17 mouse cellular contexts compared by ENCODE assay signal in the genomic region with DNA sequence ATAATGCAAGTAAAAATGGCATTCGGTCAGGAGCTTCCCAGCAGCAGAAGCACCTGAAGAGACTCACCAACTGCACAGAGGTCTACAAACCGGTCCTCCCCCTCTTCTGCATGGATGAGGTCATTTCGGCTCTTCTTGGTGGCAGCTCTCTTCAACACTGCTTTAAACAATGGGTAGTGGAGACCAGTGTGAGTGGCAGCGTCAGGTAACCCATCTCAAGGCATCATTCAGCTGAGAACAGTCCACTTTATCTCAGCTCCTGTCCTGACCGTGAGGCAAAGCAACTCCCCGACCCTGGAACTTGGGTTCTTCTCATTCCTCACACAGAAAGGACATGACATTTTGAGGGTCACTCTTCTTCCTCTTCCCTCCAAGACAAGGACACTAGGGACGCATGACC. TPM values are rescaled to one million over a fixed set of nuclear protein-coding genes. Genes with fewer than 3 reads are reported as not detected.
"Had no signal": no experiment of that assay in that cellular context is flagged by ENCODE, and none has a peak within 500 bp of the region (broad histone marks: within the 10 kb centered on the region; RNA-seq: fewer than 3 reads in every experiment).

No protein-coding gene starts in this region.

- H3K9me3 ChIP-seq: kidney, embryonic 15.5 days; limb, embryonic 10.5 days; limb, embryonic 13.5 days; liver, embryonic 13.5 days; midbrain, embryonic 13.5 days had no signal

- H3K4me2 ChIP-seq: kidney, embryonic 15.5 days; limb, embryonic 13.5 days; liver, embryonic 13.5 days; midbrain, embryonic 13.5 days had no signal

- H3K27me3 ChIP-seq: kidney, embryonic 15.5 days; limb, embryonic 13.5 days; liver, embryonic 13.5 days; midbrain, embryonic 13.5 days had no signal

- ATAC-seq: midbrain, embryonic 13.5 days; midbrain, embryonic 16.5 days had no signal

- H3K9ac ChIP-seq: kidney, embryonic 15.5 days; limb, embryonic 13.5 days; liver, embryonic 13.5 days; midbrain, embryonic 13.5 days had no signal

- H3K36me3 ChIP-seq: kidney, embryonic 15.5 days; limb, embryonic 10.5 days; limb, embryonic 13.5 days; liver, embryonic 13.5 days had no signal

- H3K4me1 ChIP-seq: kidney, embryonic 15.5 days; limb, embryonic 10.5 days; limb, embryonic 13.5 days; liver, embryonic 13.5 days; midbrain, embryonic 13.5 days had no signal

- DNase-seq: kidney, adult 8-10 months; kidney, postnatal 10 days; kidney, postnatal 36 days; layer of hippocampus, postnatal 36 days; liver; liver, embryonic 13.5 days; lung, adult 2 months; lung, postnatal 14 days; thymus, adult 18-20 months; thymus, postnatal 36 days had no signal

- H3K27ac ChIP-seq: kidney, embryonic 15.5 days; limb, embryonic 10.5 days; limb, embryonic 13.5 days; liver, embryonic 13.5 days; macrophage; midbrain, embryonic 13.5 days had no signal

- H3K4me3 ChIP-seq: kidney, embryonic 15.5 days; limb, embryonic 10.5 days; limb, embryonic 13.5 days; liver, embryonic 13.5 days; midbrain, embryonic 13.5 days had no signal

RNA-seq across cellular contexts. Expression of a gene that starts 45.0 kb away (rescaled TPM):
- total RNA-seq: megakaryocyte, adult 5-6 weeks had no signal
